Mouse (Mus musculus): ENCODE results near the gene Ralgapa1. TPM values are rescaled to one million over a fixed set of nuclear protein-coding genes. Genes with fewer than 3 reads are reported as not detected.
"Not testable (repeated sequence)": the region's sequence is repeated elsewhere in the genome, so short reads cannot be mapped to it uniquely, and the experiment has no call there.

The Ralgapa1 gene
- polyA plus RNA-seq, 1 experiment, result 34.7 TPM

DNA sequence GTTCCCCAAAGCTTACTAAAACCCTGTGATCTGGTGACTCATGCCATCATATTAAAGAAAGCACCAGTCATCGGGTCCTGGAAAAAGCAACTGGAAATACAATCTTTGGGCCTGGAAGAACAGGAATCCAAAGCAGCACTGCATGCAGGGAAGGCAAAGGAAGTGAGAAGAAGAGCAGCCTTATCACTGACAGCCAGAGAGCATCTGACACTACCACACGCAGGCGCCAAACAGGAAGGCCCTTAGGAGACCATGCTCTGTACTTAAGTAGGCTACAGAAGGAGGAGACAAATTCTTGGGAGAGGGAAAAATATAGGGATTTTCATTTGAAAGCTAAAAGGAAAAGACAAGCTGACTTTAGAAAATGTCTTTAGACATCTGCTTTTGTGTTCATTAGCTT, 216.6 kb downstream of the Ralgapa1 start:
- no peaks in the 10 kb centered on the region for H3K36me3 ChIP-seq (ENCODE audit: control insufficient read depth, insufficient read depth, low read length, poor library complexity, severe bottlenecking)
- H3K27ac ChIP-seq (ENCODE audit: insufficient read depth, low read length), result no peak overlapping the region
- no peaks in the 10 kb centered on the region for H3K9me3 ChIP-seq (replicated peaks; ENCODE audit: control insufficient read depth, insufficient read depth, low read length, poor library complexity, severe bottlenecking)
- no peak for TF ChIP-seq CTCF (IDR thresholded peaks at IDR 0.05; ENCODE audit: low read depth, low read length)
- no peak overlapping the region for H3K4me3 ChIP-seq (ENCODE audit: low read depth, low read length)
- H3K4me1 ChIP-seq (ENCODE audit: control insufficient read depth, insufficient read depth, low read length), result no peaks in the 10 kb centered on the region
- H3K27me3 ChIP-seq (ENCODE audit: control insufficient read depth, insufficient read depth, low read length, poor library complexity, severe bottlenecking), result peaks cover 3% of the 10 kb centered on the region
- H3K9ac ChIP-seq (ENCODE audit: low read depth, poor library complexity, severe bottlenecking), result no peak overlapping the region

DNA sequence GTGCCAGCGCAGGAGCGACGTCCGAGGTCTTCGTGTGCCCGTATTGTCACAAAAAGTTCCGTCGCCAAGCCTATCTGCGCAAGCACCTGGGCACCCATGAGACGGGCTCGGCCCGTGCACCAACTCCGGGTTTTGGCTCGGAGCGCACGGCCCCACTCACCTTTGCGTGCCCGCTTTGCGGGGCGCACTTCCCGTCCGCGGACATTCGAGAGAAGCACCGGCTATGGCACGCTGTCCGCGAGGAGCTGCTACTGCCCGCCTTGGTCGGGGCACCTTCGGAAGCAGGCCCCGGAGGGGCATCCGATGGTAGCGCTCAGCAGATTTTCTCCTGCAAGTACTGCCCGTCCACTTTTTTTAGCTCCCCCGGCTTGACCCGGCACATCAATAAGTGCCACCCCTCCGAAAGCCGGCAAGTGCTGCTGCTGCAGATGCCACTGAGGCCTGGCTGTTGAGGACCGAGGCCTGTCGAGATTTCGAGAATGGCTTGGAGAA, 220.4 kb downstream of the Ralgapa1 start:
- no peaks in the 10 kb centered on the region for H3K36me3 ChIP-seq (ENCODE audit: control insufficient read depth, insufficient read depth, low read length, poor library complexity, severe bottlenecking)
- H3K9me3 ChIP-seq (replicated peaks; ENCODE audit: control insufficient read depth, insufficient read depth, low read length, poor library complexity, severe bottlenecking), result no peaks in the 10 kb centered on the region
- H3K4me1 ChIP-seq (ENCODE audit: control insufficient read depth, insufficient read depth, low read length), result no peaks in the 10 kb centered on the region
- H3K9ac ChIP-seq (ENCODE audit: low read depth, poor library complexity, severe bottlenecking), result no peak overlapping the region
- H3K27ac ChIP-seq (ENCODE audit: insufficient read depth, low read length), result no peak overlapping the region
- H3K4me3 ChIP-seq (ENCODE audit: low read depth, low read length), result peak overlapping the region; percentile 35
- TF ChIP-seq CTCF (IDR thresholded peaks at IDR 0.05; ENCODE audit: low read depth, low read length) (no peak), POLR2A (IDR thresholded peaks at IDR 0.05; ENCODE audit: insufficient read depth, low read length) (no peak), EP300 (IDR thresholded peaks at IDR 0.05; ENCODE audit: insufficient read depth, low read depth, low read length) (no peak)
- H3K27me3 ChIP-seq (ENCODE audit: control insufficient read depth, insufficient read depth, low read length, poor library complexity, severe bottlenecking), result peaks cover 15% of the 10 kb centered on the region

DNA sequence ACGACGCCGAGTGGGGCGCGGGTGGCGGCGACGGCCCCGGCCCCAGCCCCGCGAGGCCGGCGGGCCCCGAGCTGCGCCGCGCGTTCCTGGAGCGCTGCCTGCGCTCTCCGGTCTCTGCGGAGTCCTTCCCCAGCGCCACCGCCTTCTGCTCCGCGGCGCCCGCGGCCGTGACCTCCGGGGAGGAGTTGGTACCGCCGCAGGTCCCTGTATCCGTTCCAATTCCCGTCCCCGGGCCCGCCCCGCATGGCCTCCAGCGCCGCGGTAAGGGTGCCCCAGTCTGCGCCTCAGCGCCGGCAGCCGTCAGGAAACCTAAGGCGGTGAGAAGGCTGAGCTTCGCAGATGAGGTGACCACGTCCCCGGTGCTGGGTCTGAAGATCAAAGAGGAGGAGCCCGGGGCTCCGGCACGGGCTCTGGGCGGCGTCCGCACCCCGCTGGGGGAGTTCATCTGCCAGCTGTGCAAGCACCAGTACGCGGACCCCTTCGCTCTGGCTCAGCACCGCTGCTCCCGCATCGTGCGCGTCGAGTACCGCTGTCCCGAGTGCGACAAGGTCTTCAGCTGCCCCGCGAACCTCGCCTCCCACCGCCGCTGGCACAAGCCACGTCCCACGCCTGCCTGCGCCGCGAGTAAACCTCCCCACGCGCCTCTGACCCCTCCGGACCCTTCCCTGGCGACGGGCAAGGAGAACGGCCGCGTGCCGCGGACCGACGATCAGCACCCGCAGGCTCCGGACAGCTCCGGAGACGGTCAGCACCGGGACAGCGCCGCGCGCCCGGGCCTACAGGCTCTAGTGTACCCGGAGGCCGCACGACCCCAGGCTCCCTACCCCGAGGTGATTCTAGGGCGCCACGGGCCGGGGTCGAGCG, 221.1 kb downstream of the Ralgapa1 start:
- Histone ChIP-seq H3K27me3 (ENCODE audit: control insufficient read depth, insufficient read depth, low read length, poor library complexity, severe bottlenecking) (peaks cover 15% of the 10 kb centered on the region), H3K36me3 (ENCODE audit: control insufficient read depth, insufficient read depth, low read length, poor library complexity, severe bottlenecking) (no peaks in the 10 kb centered on the region), H3K4me1 (ENCODE audit: control insufficient read depth, insufficient read depth, low read length) (no peaks in the 10 kb centered on the region), H3K9me3 (replicated peaks; ENCODE audit: control insufficient read depth, insufficient read depth, low read length, poor library complexity, severe bottlenecking) (no peaks in the 10 kb centered on the region), H3K27ac (ENCODE audit: insufficient read depth, low read length) (no peak overlapping the region), H3K9ac (ENCODE audit: low read depth, poor library complexity, severe bottlenecking) (peak overlapping the region; percentile 36; the same call in 1 of the 2 replicates), H3K4me3 (ENCODE audit: low read depth, low read length) (peak overlapping the region; percentile 35)
- no peak for TF ChIP-seq POLR2A (IDR thresholded peaks at IDR 0.05; ENCODE audit: insufficient read depth, low read length)
- TF ChIP-seq CTCF (IDR thresholded peaks at IDR 0.05; ENCODE audit: low read depth, low read length), result no peak
- TF ChIP-seq EP300 (IDR thresholded peaks at IDR 0.05; ENCODE audit: insufficient read depth, low read depth, low read length), result no peak

DNA sequence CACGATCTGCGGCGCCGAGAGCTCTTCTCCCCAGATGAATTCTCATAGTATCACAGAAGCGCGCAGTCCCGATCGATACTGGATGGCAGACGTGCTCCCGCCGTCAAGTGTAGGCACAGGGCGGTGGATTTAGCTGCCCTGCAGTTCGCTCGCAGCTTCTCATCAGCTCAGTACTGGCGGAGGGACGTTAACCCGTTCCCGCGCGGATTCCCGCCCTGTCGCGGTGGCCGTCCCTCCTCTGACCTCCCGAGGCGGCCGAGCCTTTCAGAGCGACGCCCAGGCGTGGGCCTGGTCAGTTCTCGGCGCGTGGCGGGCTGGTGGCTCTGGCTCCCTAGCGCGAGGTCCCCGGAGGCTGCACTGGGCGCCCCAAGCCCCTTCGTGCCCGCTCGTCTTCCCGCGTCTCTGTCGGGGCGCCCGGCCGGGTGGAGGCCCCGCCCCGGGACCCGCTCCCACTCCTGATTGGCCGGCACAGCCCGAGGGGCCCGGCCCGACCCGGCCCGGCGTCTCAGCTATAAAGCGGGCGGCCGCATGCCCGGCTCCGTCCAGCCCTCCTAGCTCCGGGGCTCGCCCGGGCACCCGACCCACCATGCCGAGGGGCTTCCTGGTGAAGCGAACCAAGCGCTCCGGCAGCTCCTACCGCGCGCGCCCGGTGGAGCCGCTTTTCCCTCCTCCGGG, 221.9 kb downstream of the Ralgapa1 start, which contains the start of gene Insm2:
Gene Insm2, plus strand, starts transcription at position 541 of the 675 bp plus-strand sequence.
- Histone ChIP-seq H3K27me3 (ENCODE audit: control insufficient read depth, insufficient read depth, low read length, poor library complexity, severe bottlenecking) (peaks cover 15% of the 10 kb centered on the region), H3K27ac (ENCODE audit: insufficient read depth, low read length) (no peak within 1 kb of the TSS), H3K4me3 (ENCODE audit: low read depth, low read length) (peak within 1 kb of the TSS; percentile 69), H3K9ac (ENCODE audit: low read depth, poor library complexity, severe bottlenecking) (peak within 1 kb of the TSS; percentile 36; the same call in 1 of the 2 replicates), H3K36me3 (ENCODE audit: control insufficient read depth, insufficient read depth, low read length, poor library complexity, severe bottlenecking) (no peaks in the 10 kb centered on the region), H3K9me3 (replicated peaks; ENCODE audit: control insufficient read depth, insufficient read depth, low read length, poor library complexity, severe bottlenecking) (no peaks in the 10 kb centered on the region), H3K4me1 (ENCODE audit: control insufficient read depth, insufficient read depth, low read length) (no peaks in the 10 kb centered on the region)
- no peak for TF ChIP-seq POLR2A (IDR thresholded peaks at IDR 0.05; ENCODE audit: insufficient read depth, low read length)

DNA sequence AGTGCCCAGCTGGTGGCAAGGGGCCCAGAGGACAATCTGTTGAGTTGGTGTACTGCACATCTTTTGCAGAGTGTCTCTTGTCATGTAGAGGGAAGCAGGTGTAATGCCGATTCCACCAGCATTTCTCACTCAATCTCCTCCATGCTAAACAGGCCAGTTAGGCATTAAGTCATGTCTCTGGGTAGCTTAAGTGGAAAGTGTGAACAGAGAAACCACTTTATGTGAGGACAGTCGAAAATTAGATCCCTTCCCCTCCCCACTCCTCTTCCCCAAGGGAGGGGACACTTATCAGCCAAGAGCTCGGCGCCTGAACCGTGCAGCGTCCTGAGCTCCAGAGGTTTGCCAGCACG, 222.5 kb downstream of the Ralgapa1 start:
- no peak overlapping the region for H3K27ac ChIP-seq (ENCODE audit: insufficient read depth, low read length)
- H3K4me3 ChIP-seq (ENCODE audit: low read depth, low read length), result peak overlapping the region; percentile 69
- peaks cover 15% of the 10 kb centered on the region for H3K27me3 ChIP-seq (ENCODE audit: control insufficient read depth, insufficient read depth, low read length, poor library complexity, severe bottlenecking)
- H3K36me3 ChIP-seq (ENCODE audit: control insufficient read depth, insufficient read depth, low read length, poor library complexity, severe bottlenecking), result no peaks in the 10 kb centered on the region
- no peak for TF ChIP-seq EP300 (IDR thresholded peaks at IDR 0.05; ENCODE audit: insufficient read depth, low read depth, low read length)
- H3K9ac ChIP-seq (ENCODE audit: low read depth, poor library complexity, severe bottlenecking), result peak overlapping the region; percentile 36; the same call in 1 of the 2 replicates
- H3K9me3 ChIP-seq (replicated peaks; ENCODE audit: control insufficient read depth, insufficient read depth, low read length, poor library complexity, severe bottlenecking), result no peaks in the 10 kb centered on the region
- H3K4me1 ChIP-seq (ENCODE audit: control insufficient read depth, insufficient read depth, low read length), result no peaks in the 10 kb centered on the region

DNA sequence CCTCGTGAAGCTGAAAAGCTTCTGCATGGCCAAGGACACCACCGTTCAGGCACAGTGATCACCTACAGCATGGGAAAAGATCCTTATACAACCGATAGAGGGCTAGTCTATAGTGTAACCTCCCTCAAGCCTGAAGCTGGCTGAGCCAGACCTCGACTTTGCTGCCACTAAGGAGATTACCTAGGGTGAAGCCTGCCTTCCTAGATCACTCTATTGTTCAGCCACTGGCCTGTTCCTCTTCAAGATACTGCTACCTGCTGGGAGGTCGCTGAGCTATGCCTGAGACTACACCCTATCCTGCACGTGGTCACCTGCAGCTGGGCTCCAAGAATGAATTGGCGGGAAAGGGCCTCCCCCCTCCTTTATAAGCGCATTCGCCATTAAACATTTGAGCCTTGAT, 234.0 kb downstream of the Ralgapa1 start:
- not testable (repeated sequence) for H3K36me3 ChIP-seq (ENCODE audit: control insufficient read depth, insufficient read depth, low read length, poor library complexity, severe bottlenecking); H3K4me3 ChIP-seq (ENCODE audit: low read depth, low read length); H3K4me1 ChIP-seq (ENCODE audit: control insufficient read depth, insufficient read depth, low read length); H3K9me3 ChIP-seq (replicated peaks; ENCODE audit: control insufficient read depth, insufficient read depth, low read length, poor library complexity, severe bottlenecking); H3K27ac ChIP-seq (ENCODE audit: insufficient read depth, low read length); H3K9ac ChIP-seq (ENCODE audit: low read depth, poor library complexity, severe bottlenecking); H3K27me3 ChIP-seq (ENCODE audit: control insufficient read depth, insufficient read depth, low read length, poor library complexity, severe bottlenecking)
